Mouse (Mus musculus) lung, postnatal 14 days (tissue): ENCODE measurements around the gene Mcidas.
"Not testable (repeated sequence)": the region's sequence is repeated elsewhere in the genome, so short reads cannot be mapped to it uniquely, and the experiment has no call there.

Experiments used
- DNase-seq: peaks from one replicate; pipeline ENCODE4 v3.0.0; 2021

Mcidas gene

DNA sequence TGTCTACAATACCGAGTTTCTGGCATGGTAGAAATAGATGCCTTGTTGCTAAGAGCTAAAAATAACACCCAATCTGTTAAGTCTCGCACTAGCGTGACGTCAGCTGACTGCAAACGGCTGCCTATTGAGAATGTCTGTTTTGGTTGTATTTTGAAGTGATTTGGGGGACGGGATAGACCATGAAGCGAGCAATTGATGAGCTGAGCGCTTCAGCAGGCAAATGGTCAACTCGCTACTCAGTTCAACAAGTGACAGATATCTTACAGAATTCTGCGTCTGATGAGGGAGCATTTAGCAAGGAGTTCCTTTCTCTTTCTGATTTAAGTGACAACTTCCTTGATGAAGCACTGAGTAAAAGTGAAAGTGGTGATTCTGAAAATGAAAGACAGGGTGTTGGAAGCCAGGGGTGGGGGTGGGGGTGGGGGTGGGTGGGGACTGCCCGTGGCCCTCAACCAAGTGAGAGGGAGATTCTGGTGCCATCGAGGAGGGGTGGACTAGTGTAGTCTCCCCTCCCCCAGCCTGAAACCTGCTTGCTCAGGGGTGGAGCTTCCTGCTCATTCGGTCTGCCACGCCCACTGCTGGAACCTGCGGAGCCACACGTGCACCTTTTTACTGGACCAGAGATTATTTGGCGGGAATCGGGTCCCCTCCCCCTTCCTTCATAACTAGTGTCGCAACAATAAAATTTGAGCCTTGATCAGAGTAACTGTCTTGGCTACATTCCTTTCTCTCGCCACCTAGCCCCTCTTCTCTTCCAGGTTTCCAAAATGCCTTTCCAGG lies 19.7 kb downstream of the Mcidas start:
- not testable (repeated sequence) for DNase-seq

- DNase-seq: no peak
Measured at GRCm38 (mm10) chr13:113021521-113021920, 27.9 kb downstream of the Mcidas start.

DNA sequence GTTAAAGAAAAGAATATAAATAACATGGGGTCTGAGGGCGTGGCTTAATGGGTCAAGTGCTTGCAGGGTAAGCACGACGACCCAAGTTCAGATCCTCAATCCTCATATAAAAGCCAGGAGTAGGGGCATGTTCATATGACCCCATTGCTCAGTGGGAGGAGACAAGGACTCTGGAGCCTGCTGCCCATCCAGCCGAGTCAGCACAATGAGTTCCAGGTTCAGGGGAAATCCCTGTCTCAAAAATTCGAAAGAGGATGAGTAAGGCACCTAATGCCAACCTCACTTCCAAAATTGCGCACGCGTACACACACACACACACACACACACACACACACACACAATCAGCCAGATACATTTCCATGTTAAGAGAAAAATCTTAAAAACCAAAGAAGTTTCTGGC lies 28.8 kb downstream of the Mcidas start:
- DNase-seq: no peak

GRCm38 (mm10) chr13:113023274-113024143 lies 29.9 kb downstream of the Mcidas start:
- no peak for DNase-seq

DNA sequence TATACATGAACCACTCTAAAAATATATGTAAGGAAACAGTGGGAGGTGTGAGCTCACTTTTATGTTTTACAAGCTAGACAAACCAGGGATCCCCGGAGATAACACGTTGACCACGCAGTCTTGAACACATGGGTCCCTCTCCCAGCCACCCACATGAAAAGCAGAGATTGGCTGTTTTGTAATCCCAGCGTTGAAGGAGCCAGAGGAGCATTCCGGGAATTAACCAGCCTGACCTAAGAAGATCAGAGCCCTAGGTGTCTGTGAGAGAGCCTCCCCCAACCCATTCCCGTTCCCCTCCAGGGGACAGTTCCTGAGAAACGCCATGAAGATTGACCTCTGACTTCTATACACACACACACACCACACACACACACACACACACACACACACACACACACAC lies 37.7 kb downstream of the Mcidas start:
- no peak for DNase-seq

GRCm38 (mm10) chr13:113031792-113032571 lies 38.3 kb downstream of the Mcidas start:
- no peak for DNase-seq

DNA sequence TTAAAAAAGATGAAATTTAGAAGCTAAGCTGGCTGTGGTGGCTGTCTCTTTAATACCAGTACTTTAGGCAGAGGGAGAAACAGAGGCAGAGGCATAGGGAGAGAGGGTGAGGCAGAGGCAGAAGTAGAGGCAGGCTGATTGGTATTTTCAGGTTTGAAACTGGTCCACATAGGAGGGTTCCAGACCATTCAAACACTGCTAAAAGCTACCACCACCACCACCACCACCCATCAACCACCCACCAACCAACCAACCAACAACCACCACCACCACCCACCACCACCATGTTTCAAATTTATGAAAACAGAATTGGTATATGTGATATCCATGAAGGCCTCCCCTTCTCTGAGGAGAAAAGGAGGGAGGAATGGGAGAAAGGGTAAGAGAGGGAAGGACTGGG lies 39.2 kb downstream of the Mcidas start:
- DNase-seq: no peak

DNA sequence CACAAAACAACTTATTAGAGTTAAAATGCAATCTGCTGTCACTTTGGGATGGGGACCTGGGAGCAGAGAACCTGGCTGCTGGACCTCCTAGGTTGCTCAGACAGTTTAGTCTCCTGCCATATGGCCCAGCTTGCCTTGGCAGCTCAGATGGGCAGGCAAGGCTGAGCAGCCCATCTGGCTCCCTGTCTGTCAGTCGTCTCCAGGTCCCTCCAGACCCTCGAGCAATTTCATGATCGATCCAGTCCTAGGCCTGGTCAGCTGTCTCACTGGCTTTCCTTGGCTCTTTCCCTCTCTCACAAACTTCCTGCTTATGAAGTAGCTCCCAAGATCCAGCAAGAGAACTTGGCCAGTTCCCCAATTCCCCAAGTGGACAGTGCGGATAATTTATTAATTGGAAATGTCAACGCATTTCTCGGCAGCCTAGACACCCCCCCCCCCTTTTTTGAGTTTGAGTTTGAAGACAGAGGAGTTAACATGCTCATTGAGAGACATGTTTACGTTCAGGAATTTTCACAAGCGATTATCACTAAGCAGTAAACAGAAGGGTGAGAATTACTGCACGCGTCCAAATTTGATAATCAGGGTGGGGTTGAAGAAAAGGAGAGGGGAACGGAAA lies 40.7 kb downstream of the Mcidas start:
- no peak for DNase-seq

DNA sequence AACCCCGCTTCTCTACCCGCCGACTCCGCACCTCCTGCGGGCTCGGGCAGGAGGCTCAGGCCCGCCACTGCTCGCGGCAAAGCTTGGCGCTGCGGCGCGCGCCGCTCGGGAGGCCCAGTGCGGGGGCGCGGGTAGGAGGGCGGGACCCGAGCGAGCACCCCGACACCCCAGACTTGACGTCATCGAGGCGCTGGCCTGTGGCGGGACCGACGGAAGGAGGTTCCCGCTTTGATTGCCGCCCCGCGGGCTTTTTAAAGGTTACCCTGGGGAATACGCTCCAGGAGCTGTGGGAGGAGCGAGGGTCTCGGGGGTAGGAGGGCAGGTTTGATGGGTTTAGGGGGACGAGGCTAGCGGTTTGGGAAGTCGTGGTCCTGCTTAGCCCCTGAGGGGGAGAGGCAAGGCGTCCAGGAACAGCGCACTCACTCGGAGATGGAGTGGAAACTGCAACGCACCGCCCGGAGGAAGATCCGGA lies 41.3 kb downstream of the Mcidas start, which contains the start of gene Cdc20b:
TSS of gene Cdc20b (plus strand) at position 162 of the 472 bp plus-strand sequence.
- peak; percentile 56 for DNase-seq

GRCm38 (mm10) chr13:113035852-113036251 lies 42.2 kb downstream of the Mcidas start:
- DNase-seq: peak; percentile 83

- no peak for DNase-seq
Measured at GRCm38 (mm10) chr13:113044876-113045275, 51.2 kb downstream of the Mcidas start.

DNA sequence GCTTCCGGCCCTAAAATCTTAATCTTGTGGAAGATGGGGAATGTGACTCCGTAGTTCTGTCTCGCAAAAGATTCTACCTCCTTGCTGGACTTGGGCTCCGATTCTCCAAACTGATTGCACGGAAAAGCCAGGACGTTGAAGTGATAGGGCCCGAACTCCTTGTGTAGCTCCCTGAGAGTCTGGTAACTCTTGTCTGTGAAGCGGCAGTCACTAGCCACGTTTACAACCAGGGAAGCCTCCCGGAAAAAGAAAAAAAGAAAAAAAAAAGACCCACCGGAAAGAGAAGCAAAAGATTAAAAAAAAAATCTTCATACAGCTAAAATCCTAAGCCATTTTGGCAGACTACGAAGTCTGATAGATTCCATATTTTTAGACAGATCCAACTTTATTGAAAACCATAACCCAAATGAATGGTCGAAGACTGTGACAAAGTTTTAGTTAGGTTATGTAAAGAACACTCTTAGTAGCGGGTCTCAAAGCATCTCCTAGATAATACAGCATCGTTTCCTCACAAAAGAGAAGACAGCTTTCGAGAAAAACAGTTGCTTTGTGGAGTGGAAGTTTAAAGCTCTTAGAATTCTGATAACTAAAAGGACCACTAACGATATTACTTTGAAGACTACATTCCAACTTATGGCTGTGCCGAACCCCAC lies 51.9 kb downstream of the Mcidas start:
- DNase-seq: no peak

DNA sequence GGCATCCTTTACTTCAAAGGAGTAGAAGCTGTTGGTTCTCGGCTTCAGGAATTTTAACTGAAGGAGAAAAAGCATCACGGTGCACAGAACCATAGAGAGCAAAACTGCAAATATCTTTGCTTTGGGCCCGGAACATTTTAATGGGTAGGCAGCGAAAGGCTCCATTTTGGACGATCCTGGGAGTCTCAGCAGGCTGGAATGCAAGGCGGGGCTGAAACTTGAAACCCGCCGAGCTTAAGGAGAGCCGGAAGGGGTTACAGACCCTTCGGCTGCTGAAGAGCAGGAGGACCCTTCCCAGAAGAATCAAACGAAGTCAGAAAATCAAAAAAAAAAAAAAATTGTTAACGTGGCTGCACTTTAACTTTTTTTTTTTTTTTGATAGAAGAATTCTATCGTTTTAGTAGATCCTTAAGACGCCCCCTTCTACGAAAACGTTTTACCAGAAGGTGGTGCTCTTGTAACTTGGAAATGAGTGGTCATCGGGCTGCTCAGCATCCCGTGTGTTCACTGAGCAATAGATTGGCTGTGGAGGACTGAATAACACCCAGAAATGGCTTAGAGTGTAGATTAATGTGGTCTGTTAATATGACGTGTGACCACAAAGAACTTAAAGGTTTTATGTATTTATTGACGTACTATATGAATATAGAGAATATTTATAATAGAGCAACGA lies 52.7 kb downstream of the Mcidas start, which contains the start of gene Gpx8:
TSS of gene Gpx8 (minus strand) at position 200 of the 673 bp plus-strand sequence.
- peak; percentile 60 for DNase-seq

- DNase-seq: no peak
Measured at GRCm38 (mm10) chr13:113047018-113047417, 53.4 kb downstream of the Mcidas start.

- no peak for DNase-seq
Measured at GRCm38 (mm10) chr13:113047647-113048046, 54.0 kb downstream of the Mcidas start.
